ENCODE assay signal across 28 mouse cellular contexts in the genomic region with DNA sequence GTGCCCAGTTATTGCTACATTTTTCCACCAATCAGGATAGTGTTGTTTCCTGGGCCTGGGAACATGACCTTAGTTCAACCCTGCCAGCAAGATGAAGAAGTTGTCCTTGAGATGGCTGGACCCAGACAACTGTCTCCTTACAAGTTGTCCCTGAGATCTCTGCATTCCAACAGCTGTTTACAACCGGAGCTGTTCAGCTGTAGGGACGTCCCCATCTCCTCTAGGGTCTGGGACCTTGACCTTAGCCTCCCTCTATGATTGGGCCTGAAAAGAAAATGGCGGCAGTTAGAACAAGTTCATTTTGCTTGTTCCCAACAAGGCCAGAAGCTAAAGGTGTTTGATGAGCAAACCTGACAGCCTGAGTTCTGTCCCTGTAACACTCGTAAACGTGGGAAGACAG. TPM values are rescaled to one million over a fixed set of nuclear protein-coding genes. Genes with fewer than 3 reads are reported as not detected.
DNase-seq lines count a peak whose midpoint lies in the region; TF ChIP-seq lines count a peak whose summit lies in the region.
"Had no signal": no experiment of that assay in that cellular context is flagged by ENCODE, and none has a peak within 500 bp of the region (broad histone marks: within the 10 kb centered on the region; RNA-seq: fewer than 3 reads in every experiment).

No protein-coding gene starts in this region.

- no peak overlapping the region for H3K4me3 ChIP-seq in gastrocnemius, adult 2 months
- H3K4me3 ChIP-seq: embryonic facial prominence, embryonic 13.5 days; erythroblast, embryonic 14.5 days; forebrain, embryonic 12.5 days; forebrain, embryonic 15.5 days; hindbrain, embryonic 12.5 days; hindbrain, embryonic 15.5 days had no signal

- no peak overlapping the region for H3K27ac ChIP-seq in gastrocnemius, adult 2 months
- H3K27ac ChIP-seq: embryonic facial prominence, embryonic 13.5 days; forebrain, embryonic 12.5 days; forebrain, embryonic 15.5 days; hindbrain, embryonic 12.5 days; hindbrain, embryonic 15.5 days had no signal

- intact Hi-C loops in gastrocnemius, adult 2 months (cut with DNase I) = no loop called here

- DNase-seq in adrenal gland, postnatal 14 days = peak; percentile 9
- DNase-seq in adrenal gland, adult 18-20 months (ENCODE audit: low spot score in 2 of 2) = no peak
- DNase-seq in lung, adult 18-20 months = peak; percentile 3 to 12
- no peak for DNase-seq in lung, postnatal 4 days
- peak; percentile 47 for DNase-seq in testis, postnatal 14 days (ENCODE audit: low spot score)
- DNase-seq in testis, postnatal 10 days (ENCODE audit: low spot score) = no peak
- DNase-seq in gastrocnemius, adult 2 months = no peak
- DNase-seq: adrenal gland, adult 8-10 months; B cell, adult 2 months; cerebellum, adult 11 months; cerebellum, adult 2 months; cerebellum, adult 9-11 months; cerebellum, postnatal 25 days; gastrocnemius, postnatal 10 days; gastrocnemius, postnatal 36 days had no signal

- TF ChIP-seq CTCF in gastrocnemius, adult 2 months (IDR thresholded peaks at IDR 0.05) = no peak

RNA-seq across cellular contexts. Expression of gene Wfdc8, which starts 5.6 kb away (rescaled TPM):
- 0.23 TPM in 1 of 2 replicates, not detected in the other for total RNA-seq in adrenal gland, postnatal 14 days (2021)
- not detected for total RNA-seq in adrenal gland, adult 18-20 months (2021)
- total RNA-seq in gastrocnemius, adult 2 months (2021) = not detected
- total RNA-seq: CH12.LX; common myeloid progenitor, adult 5-6 weeks; G1E; gastrocnemius, postnatal 10 days; gastrocnemius, postnatal 36 days; granulocyte monocyte progenitor cell, adult 5-6 weeks; heart, postnatal 25 days; hematopoietic stem cell, adult 5-6 weeks had no signal

RNA-seq across cellular contexts. Expression of gene Wfdc6b, which starts 5.7 kb away (rescaled TPM):
- total RNA-seq in adrenal gland, postnatal 14 days (2021) = not detected in 2 replicates
- not detected for total RNA-seq in adrenal gland, adult 18-20 months (2021)
- total RNA-seq in gastrocnemius, adult 2 months (2021) = not detected
- total RNA-seq: adrenal gland, adult 8-10 months; adrenal gland, postnatal 4 days; CH12.LX; common myeloid progenitor, adult 5-6 weeks; G1E; gastrocnemius, postnatal 10 days; gastrocnemius, postnatal 36 days; granulocyte monocyte progenitor cell, adult 5-6 weeks; heart, postnatal 25 days; hematopoietic stem cell, adult 5-6 weeks had no signal

RNA-seq across cellular contexts. Expression of gene Wfdc16, which starts 19.5 kb away (rescaled TPM):
- not detected in 2 replicates for total RNA-seq in adrenal gland, postnatal 14 days (2021)
- not detected for total RNA-seq in adrenal gland, adult 18-20 months (2021)
- total RNA-seq in gastrocnemius, adult 2 months (2021) = not detected
- total RNA-seq: adrenal gland, adult 8-10 months; adrenal gland, postnatal 4 days; CH12.LX; common myeloid progenitor, adult 5-6 weeks; G1E; gastrocnemius, postnatal 10 days; gastrocnemius, postnatal 36 days; granulocyte monocyte progenitor cell, adult 5-6 weeks; heart, postnatal 25 days; hematopoietic stem cell, adult 5-6 weeks had no signal

RNA-seq across cellular contexts. Expression of gene Eppin, which starts 25.7 kb away (rescaled TPM):
- total RNA-seq in adrenal gland, postnatal 14 days (2021) = not detected in 2 replicates
- not detected for total RNA-seq in adrenal gland, adult 18-20 months (2021)
- not detected for total RNA-seq in gastrocnemius, adult 2 months (2021)
- total RNA-seq: adrenal gland, adult 8-10 months; adrenal gland, postnatal 4 days; CH12.LX; common myeloid progenitor, adult 5-6 weeks; G1E; gastrocnemius, postnatal 10 days; gastrocnemius, postnatal 36 days; granulocyte monocyte progenitor cell, adult 5-6 weeks; heart, postnatal 25 days; hematopoietic stem cell, adult 5-6 weeks had no signal

RNA-seq across cellular contexts. Expression of gene Wfdc6a, which starts 33.8 kb away (rescaled TPM):
- 0.49 and 1.2 TPM in 2 replicates for total RNA-seq in adrenal gland, postnatal 14 days (2021)
- under 1 TPM; 0.38 to 0.40 TPM for total RNA-seq in adrenal gland, adult 18-20 months (2021)
- not detected for total RNA-seq in gastrocnemius, adult 2 months (2021)
- total RNA-seq: CH12.LX; common myeloid progenitor, adult 5-6 weeks; G1E; gastrocnemius, postnatal 10 days; gastrocnemius, postnatal 36 days; granulocyte monocyte progenitor cell, adult 5-6 weeks; hematopoietic stem cell, adult 5-6 weeks had no signal

Comparison
In these comparisons a context has a peak if more than half of its experiments do, and no peak if none do; other contexts are left out.
1. DNase-seq: peak in adrenal gland, postnatal 14 days (single experiment), lung, adult 18-20 months (2 of 2) and testis, postnatal 14 days (single experiment); none in adrenal gland, adult 18-20 months (0 of 2), lung, postnatal 4 days (0 of 2), testis, postnatal 10 days (single experiment) and gastrocnemius, adult 2 months (single experiment).